Mouse (Mus musculus): ENCODE data around the gene Wrap53.
"Not testable (repeated sequence)": the region's sequence is repeated elsewhere in the genome, so short reads cannot be mapped to it uniquely, and the experiment has no call there.

Wrap53 gene

GRCm38 (mm10) chr11:69580091-69580514 is at the start of gene Wrap53, which contains the start of gene Trp53:
TSS of gene Wrap53 (minus strand) at chr11:69580255.
TSS of gene Trp53 (plus strand) at chr11:69580359.
- DNase-seq (ENCODE audit: low spot score in 2 of 2) = peak; percentile 89 to 90

- DNase-seq (ENCODE audit: low spot score in 2 of 2) = no peak
Measured at GRCm38 (mm10) chr11:69629802-69630201, 49.7 kb upstream of the Wrap53 start.

- peak in 1 of 2 experiments; percentile 61 for DNase-seq (ENCODE audit: low spot score in 2 of 2)
Measured at GRCm38 (mm10) chr11:69628286-69628685, 48.2 kb upstream of the Wrap53 start.

- DNase-seq (ENCODE audit: low spot score in 2 of 2) = not testable (repeated sequence)
Measured at GRCm38 (mm10) chr11:69624339-69624738, 44.3 kb upstream of the Wrap53 start.

GRCm38 (mm10) chr11:69623006-69623405 is 43.0 kb upstream of the Wrap53 start:
- DNase-seq (ENCODE audit: low spot score in 2 of 2) = no peak

- DNase-seq (ENCODE audit: low spot score in 2 of 2) = no peak
Measured at GRCm38 (mm10) chr11:69622406-69622805, 42.4 kb upstream of the Wrap53 start.

- peak in 1 of 2 experiments; percentile 56 for DNase-seq (ENCODE audit: low spot score in 2 of 2)
Measured at GRCm38 (mm10) chr11:69621571-69622268, 41.7 kb upstream of the Wrap53 start, which contains the start of gene Sat2. TSS of gene Sat2 (plus strand) at chr11:69622024.

GRCm38 (mm10) chr11:69620394-69621081 is 40.5 kb upstream of the Wrap53 start:
- DNase-seq (ENCODE audit: low spot score in 2 of 2) = no peak

- no peak for DNase-seq (ENCODE audit: low spot score in 2 of 2)
Measured at GRCm38 (mm10) chr11:69617805-69618204, 37.8 kb upstream of the Wrap53 start, which contains the start of gene Shbg. TSS of gene Shbg (minus strand) at chr11:69617905.

- no peak for DNase-seq (ENCODE audit: low spot score in 2 of 2)
Measured at GRCm38 (mm10) chr11:69616781-69617180, 36.7 kb upstream of the Wrap53 start.

- DNase-seq (ENCODE audit: low spot score in 2 of 2) = not testable (repeated sequence)
Measured at GRCm38 (mm10) chr11:69614257-69614588, 34.2 kb upstream of the Wrap53 start.

- DNase-seq (ENCODE audit: low spot score in 2 of 2) = peak; percentile 76 to 78
Measured at GRCm38 (mm10) chr11:69613553-69614256, 33.6 kb upstream of the Wrap53 start.

GRCm38 (mm10) chr11:69610899-69611298 is 30.8 kb upstream of the Wrap53 start:
- DNase-seq (ENCODE audit: low spot score in 2 of 2) = no peak

GRCm38 (mm10) chr11:69609416-69609815 is 29.4 kb upstream of the Wrap53 start:
- no peak for DNase-seq (ENCODE audit: low spot score in 2 of 2)

GRCm38 (mm10) chr11:69608525-69608924 is 28.5 kb upstream of the Wrap53 start:
- DNase-seq (ENCODE audit: low spot score in 2 of 2) = no peak

GRCm38 (mm10) chr11:69606832-69607231 is 26.8 kb upstream of the Wrap53 start:
- DNase-seq (ENCODE audit: low spot score in 2 of 2) = no peak

- DNase-seq (ENCODE audit: low spot score in 2 of 2) = no peak
Measured at GRCm38 (mm10) chr11:69606491-69606795, 26.4 kb upstream of the Wrap53 start.

GRCm38 (mm10) chr11:69605726-69606490 is 25.9 kb upstream of the Wrap53 start, which contains the start of gene Atp1b2:
TSS of gene Atp1b2 (minus strand) at chr11:69605942.
- DNase-seq (ENCODE audit: low spot score in 2 of 2) = peak; percentile 28 to 55

GRCm38 (mm10) chr11:69604795-69605664 is 25.0 kb upstream of the Wrap53 start:
- peak in 1 of 2 experiments; percentile 30 for DNase-seq (ENCODE audit: low spot score in 2 of 2)

- no peak for DNase-seq (ENCODE audit: low spot score in 2 of 2)
Measured at GRCm38 (mm10) chr11:69604347-69604746, 24.3 kb upstream of the Wrap53 start.

GRCm38 (mm10) chr11:69603516-69603915 is 23.5 kb upstream of the Wrap53 start:
- DNase-seq (ENCODE audit: low spot score in 2 of 2) = no peak
